Mouse (Mus musculus) forebrain, postnatal 0 days (tissue): ENCODE measurements around the gene Nsf. TPM values are rescaled to one million over a fixed set of nuclear protein-coding genes. Genes with fewer than 3 reads are reported as not detected.
A peak's percentile ranks its signal among the peaks of the same experiment; 100 is the strongest.

ENCODE experiments used
- ATAC-seq: fragments of 200-750 bp; cut with Nextera tagmentation; 2 replicates; pipeline ENCODE4 v1.8.0; 2017; ENCODE audit warnings: mild to moderate bottlenecking, moderate library complexity
- DNase-seq: peaks from one replicate; pipeline ENCODE4 v3.0.0-alpha.2; 2015
- H3K27ac ChIP-seq: fragments of 300-500 bp; sonication (generic); 2 replicates; pipeline ENCODE4 v1.5.1; 2014; ENCODE audit warnings: low read depth, mild to moderate bottlenecking, antibody characterized with exemption, low read length, moderate library complexity, mixed read lengths
- H3K27me3 ChIP-seq: fragments of 300-500 bp; sonication (generic); 2 replicates; pipeline ENCODE4 v1.6.1; 2014; ENCODE audit warnings: mild to moderate bottlenecking, low read length, mixed read lengths; ENCODE audit not compliant: insufficient read depth
- H3K36me3 ChIP-seq: fragments of 300-500 bp; sonication (generic); 2 replicates; pipeline ENCODE4 v1.6.1; 2014; ENCODE audit warnings: mild to moderate bottlenecking, moderate library complexity; ENCODE audit not compliant: insufficient read depth
- H3K4me1 ChIP-seq: fragments of 300-500 bp; sonication (generic); 2 replicates; pipeline ENCODE4 v1.6.1; 2014; ENCODE audit warnings: antibody characterized with exemption; ENCODE audit not compliant: insufficient read depth
- H3K4me2 ChIP-seq: fragments of 300-500 bp; sonication (generic); 2 replicates; pipeline ENCODE4 v1.6.1; 2014; ENCODE audit warnings: low read depth, mild to moderate bottlenecking, moderate library complexity
- H3K4me3 ChIP-seq: fragments of 300-500 bp; sonication (generic); 2 replicates; pipeline ENCODE4 v1.5.1; 2014; ENCODE audit warnings: low read depth, low read length, mixed read lengths
- H3K9ac ChIP-seq: fragments of 300-500 bp; sonication (generic); 2 replicates; pipeline ENCODE4 v1.6.1; 2014; ENCODE audit warnings: mild to moderate bottlenecking
- H3K9me3 ChIP-seq: fragments of 300-500 bp; sonication (generic); 2 replicates; pipeline ENCODE4 v1.6.1; 2016; ENCODE audit warnings: low read length
- CTCF ChIP-seq: sonication (generic); IDR thresholded peaks from 2 replicates; pipeline ENCODE4 v1.5.1; 2016; ENCODE audit warnings: antibody characterized with exemption, control low read depth, low read depth
- WGBS: fragments of 180-500 bp; shearing (Covaris S2); extraction: QIAGEN DNeasy Blood & Tissue Kit; methylation state at CpG from one replicate; pipeline ENCODE4 v1.1.7; 2014; 5-methylcytosine and 5-hydroxymethylcytosine counted together
- polyA plus RNA-seq: library from polyadenylated mRNA; unstranded; fragments of >200 nt; fragmentation: Nextera tagmentation; extraction: Ambion mirVana; gene quantifications from 2 replicates; pipeline ENCODE4 v1.2.1, GENCODE M21; 2015
- total RNA-seq: library from RNA; depleted of rRNA; stranded (reverse); fragments of >200 nt; gene quantifications from 2 replicates; pipeline ENCODE4 v1.2.3, GENCODE M21; 2014

Gene Nsf
- total and polyA plus RNA-seq, 2 experiments from 2014 or later = 134 to 184 TPM

DNA sequence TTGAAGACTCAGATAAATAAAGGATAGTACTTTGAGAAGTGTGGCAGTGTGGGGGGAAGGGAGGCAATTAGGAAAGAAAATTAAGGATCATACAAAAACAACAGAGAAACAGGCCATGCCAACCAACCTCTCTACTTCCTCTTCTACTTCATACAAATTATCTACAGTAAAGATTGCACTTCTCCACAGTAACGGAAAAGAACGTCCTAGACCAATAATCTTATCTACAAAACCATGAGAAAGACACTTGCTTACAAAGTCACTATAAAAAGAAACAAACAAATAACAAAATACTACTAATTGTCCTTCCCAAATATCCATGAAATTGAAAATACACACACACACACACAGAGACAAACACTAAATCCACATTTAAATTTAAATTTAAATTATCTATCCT is 29.9 kb downstream of the Nsf start:
- no peaks in the 10 kb centered on the region for H3K9me3 ChIP-seq
- no peaks in the 10 kb centered on the region for H3K4me1 ChIP-seq
- H3K9ac ChIP-seq = no peak overlapping the region
- no peak overlapping the region for H3K4me3 ChIP-seq
- H3K27ac ChIP-seq = no peak overlapping the region
- no peak for TF ChIP-seq CTCF
- no peak overlapping the region for H3K4me2 ChIP-seq
- 98% methylated on average over 2 of the region's 2 CpGs for WGBS
- H3K36me3 ChIP-seq = peaks cover 11% of the 10 kb centered on the region; the same call in 1 of the 2 replicates
- no peaks in the 10 kb centered on the region for H3K27me3 ChIP-seq
- ATAC-seq = no peak
- DNase-seq = no peak

DNA sequence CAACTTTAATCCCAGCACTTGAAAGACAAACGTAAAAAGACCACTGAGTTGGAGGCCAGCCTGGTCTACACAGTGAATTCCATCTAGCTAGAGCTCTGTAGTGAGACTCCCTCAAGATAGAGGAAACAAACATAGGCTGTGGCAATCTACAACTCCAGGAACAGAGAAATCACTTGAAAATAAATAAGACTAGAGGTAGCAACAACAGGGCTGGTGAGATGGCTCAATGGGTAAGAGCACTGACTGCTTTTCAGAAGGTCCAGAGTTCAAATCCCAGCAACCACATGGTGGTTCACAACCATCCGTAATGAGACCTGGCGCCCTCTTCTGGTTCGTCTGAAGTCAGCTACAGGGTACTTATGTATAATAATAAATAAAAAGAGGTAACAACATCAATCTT is 30.6 kb downstream of the Nsf start:
- WGBS = 83% methylated on average over 4 of the region's 4 CpGs
- no peak for ATAC-seq

DNA sequence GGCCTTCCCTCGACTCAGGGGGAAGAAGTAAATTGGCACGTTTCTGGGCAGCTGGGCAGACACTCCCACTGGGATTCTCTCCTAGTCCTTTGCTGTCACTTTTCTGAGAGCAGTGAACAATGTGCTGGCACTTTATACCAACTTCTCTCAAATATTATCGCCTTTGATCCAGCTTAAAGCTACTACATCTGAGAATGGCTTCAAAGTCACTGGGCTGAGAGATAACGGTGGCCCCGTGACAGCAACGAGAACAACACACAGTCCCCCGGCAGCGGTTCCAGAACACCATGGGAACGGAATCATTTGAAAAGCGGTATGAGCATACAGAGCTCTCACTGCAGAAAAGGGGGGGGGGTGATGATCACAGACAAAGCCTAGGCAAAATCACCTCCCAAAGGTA is 31.0 kb downstream of the Nsf start:
- ATAC-seq = no peak
- TF ChIP-seq CTCF = no peak
- no peak for DNase-seq
- no peak overlapping the region for H3K27ac ChIP-seq
- H3K9ac ChIP-seq = no peak overlapping the region
- H3K4me2 ChIP-seq = no peak overlapping the region
- H3K9me3 ChIP-seq = no peaks in the 10 kb centered on the region
- H3K36me3 ChIP-seq = peaks cover 13% of the 10 kb centered on the region; the same call in 1 of the 2 replicates
- WGBS = 68% methylated on average over 10 of the region's 10 CpGs
- no peaks in the 10 kb centered on the region for H3K27me3 ChIP-seq
- no peaks in the 10 kb centered on the region for H3K4me1 ChIP-seq
- no peak overlapping the region for H3K4me3 ChIP-seq

More for the DNA sequence above, 30.6 kb downstream of the Nsf start:
- Histone ChIP-seq H3K4me3 (no peak overlapping the region), H3K9me3 (no peaks in the 10 kb centered on the region), H3K27ac (no peak overlapping the region), H3K36me3 (peaks cover 13% of the 10 kb centered on the region; the same call in 1 of the 2 replicates), H3K9ac (no peak overlapping the region), H3K27me3 (no peaks in the 10 kb centered on the region), H3K4me1 (no peaks in the 10 kb centered on the region), H3K4me2 (no peak overlapping the region)
- TF ChIP-seq CTCF = no peak
- DNase-seq = no peak

DNA sequence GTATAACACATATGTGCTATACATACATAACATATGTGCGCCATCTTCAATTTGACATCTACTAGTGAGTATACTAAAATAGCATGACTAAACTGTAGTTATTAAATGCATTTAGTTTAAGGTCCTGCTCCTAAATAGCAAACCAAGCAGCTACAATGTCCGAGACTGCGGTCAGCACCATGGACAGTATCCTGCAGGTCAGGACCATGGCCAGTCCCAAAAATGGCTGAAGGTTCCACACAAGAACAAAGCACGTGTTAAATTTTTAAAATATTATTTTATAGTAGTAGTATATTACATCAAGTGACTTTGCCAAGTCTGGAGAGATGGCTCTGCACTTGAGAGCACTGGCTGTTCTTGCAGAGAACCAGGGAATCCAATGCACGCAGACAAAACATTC is 33.2 kb downstream of the Nsf start:
- DNase-seq (no peak), ATAC-seq (no peak)
- no peak for TF ChIP-seq CTCF
- 68% methylated on average over 5 of the region's 5 CpGs for WGBS
- Histone ChIP-seq H3K9me3 (no peaks in the 10 kb centered on the region), H3K4me1 (no peaks in the 10 kb centered on the region), H3K9ac (no peak overlapping the region), H3K4me2 (no peak overlapping the region), H3K36me3 (peaks cover 19% of the 10 kb centered on the region), H3K4me3 (no peak overlapping the region), H3K27ac (no peak overlapping the region), H3K27me3 (no peaks in the 10 kb centered on the region)

DNA sequence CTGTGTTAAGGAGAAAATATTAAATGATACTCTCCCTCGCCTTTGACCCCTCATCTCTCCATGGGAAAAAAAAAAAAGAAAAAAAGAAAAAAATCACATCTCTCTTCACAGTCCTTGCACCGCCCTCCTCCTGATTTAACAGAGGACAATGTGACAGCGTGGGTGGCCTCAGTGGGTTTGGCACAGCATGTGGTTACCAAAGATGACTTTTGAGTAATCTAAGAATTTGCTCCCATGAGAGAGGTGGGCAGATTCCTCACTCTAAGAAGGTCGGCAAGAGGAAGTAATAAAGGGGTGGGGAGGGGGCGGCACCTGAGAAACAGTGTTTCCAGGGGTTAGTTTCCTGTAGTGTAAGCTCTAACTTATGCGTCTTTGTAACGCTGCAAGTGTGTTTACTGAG is 37.0 kb downstream of the Nsf start:
- ATAC-seq (no peak), DNase-seq (no peak)
- Histone ChIP-seq H3K36me3 (peaks cover 48% of the 10 kb centered on the region), H3K27me3 (no peaks in the 10 kb centered on the region), H3K4me2 (no peak overlapping the region), H3K9me3 (no peaks in the 10 kb centered on the region), H3K4me3 (no peak overlapping the region), H3K27ac (no peak overlapping the region), H3K9ac (no peak overlapping the region), H3K4me1 (no peaks in the 10 kb centered on the region)
- no peak for TF ChIP-seq CTCF
- 82% methylated on average over 7 of the region's 7 CpGs for WGBS

DNA sequence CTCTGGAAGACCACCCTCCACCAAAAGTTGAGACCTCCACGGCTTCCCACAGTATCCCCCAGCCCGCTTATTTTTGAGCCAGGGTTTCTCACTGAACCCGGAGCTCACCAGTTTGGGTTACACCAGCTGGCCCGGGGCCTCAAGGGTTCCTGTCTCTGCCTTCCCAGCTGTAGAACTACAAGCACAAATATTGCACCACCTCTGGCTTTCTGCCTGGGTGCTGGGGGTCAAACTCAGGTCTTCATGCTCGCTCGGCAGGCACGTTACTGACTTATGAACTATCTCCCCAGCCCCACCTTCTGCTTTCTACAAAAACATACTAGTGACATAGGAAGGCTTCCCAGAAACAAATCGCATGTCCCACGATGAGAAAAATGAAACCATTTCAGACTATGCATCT is 38.2 kb downstream of the Nsf start:
- no peak overlapping the region for H3K9ac ChIP-seq
- H3K4me3 ChIP-seq = no peak overlapping the region
- WGBS = 96% methylated on average over 9 of the region's 9 CpGs
- H3K27me3 ChIP-seq = no peaks in the 10 kb centered on the region
- H3K4me2 ChIP-seq = no peak overlapping the region
- H3K4me1 ChIP-seq = no peaks in the 10 kb centered on the region
- DNase-seq (no peak), ATAC-seq (no peak)
- H3K9me3 ChIP-seq = no peaks in the 10 kb centered on the region
- TF ChIP-seq CTCF = no peak
- H3K27ac ChIP-seq = no peak overlapping the region
- H3K36me3 ChIP-seq = peaks cover 50% of the 10 kb centered on the region

DNA sequence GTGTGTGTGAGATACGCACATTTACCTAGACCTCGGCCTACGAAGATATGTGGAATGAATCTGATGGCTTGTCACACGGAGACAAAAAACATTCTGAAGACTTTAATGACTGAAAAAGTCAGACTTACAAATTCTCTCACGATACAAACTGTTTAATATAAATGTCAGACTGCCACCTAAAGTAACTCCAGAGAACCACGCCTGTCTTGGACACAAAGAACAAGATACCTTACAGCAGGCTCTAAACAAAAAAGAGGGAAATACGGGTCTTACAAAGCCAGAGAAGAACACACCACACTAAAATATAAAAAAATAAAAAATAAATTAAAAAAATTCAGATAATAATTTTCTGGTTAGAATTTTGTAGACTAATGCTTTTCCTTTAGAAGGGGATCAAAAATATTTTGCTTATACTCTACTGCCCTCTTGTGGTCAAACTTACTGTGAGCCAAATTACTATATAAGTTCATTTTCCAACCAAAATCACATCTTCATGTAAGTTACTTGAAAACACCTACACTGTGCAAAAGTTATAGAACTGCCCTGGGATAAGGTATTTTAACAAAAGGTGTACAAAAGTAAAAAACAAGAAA is 42.8 kb downstream of the Nsf start:
- WGBS = 50% methylated on average over 7 of the region's 7 CpGs
- Histone ChIP-seq H3K4me1 (no peaks in the 10 kb centered on the region), H3K9ac (no peak overlapping the region), H3K27ac (no peak overlapping the region), H3K9me3 (no peaks in the 10 kb centered on the region), H3K36me3 (peaks cover 44% of the 10 kb centered on the region), H3K4me3 (no peak overlapping the region), H3K4me2 (no peak overlapping the region), H3K27me3 (no peaks in the 10 kb centered on the region)
- DNase-seq = peak; percentile 81
- ATAC-seq = peak; percentile 38; the same call in 1 of the 2 replicates
- TF ChIP-seq CTCF = peak; percentile 66
